Mouse (Mus musculus): ENCODE measurements at regions not wholly inside any gene's neighbourhood (a gene's known extent, or its start where the extent isn't known, plus 50 kb on each side); places are given as distances from the start of the nearest gene placed in this dataset.

GRCm38 (mm10) chr13:107703736-107704135 is 340.5 kb upstream of the Smim15 start:
- no peak for DNase-seq (ENCODE audit: low spot score)

- DNase-seq (ENCODE audit: low spot score), result no peak
These were observed 343.7 kb upstream of the Smim15 start for GRCm38 (mm10) chr13:107700268-107701139.

GRCm38 (mm10) chr13:107699251-107699650 is 345.0 kb upstream of the Smim15 start:
- no peak for DNase-seq (ENCODE audit: low spot score)

DNA sequence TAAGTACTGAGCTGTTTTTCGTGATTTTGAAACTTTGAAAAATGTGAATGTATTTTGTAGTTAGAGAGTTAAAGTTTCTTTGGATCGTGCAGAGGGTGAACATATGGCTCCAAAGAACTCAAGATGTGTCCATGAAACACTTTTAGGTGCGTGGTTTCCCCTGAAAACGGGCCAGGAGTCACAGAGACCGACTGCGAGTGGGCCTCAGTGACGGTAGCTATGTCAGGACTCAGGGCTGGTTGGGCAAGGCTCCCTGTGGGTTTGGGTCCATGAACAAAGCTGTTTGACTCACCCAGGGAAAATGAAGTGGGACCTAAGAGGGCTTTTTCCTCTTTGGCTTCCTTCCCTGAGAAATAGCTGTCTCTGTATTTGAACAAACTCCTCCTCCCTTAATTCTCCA is 345.9 kb upstream of the Smim15 start:
- no peak for DNase-seq (ENCODE audit: low spot score)

- no peak for DNase-seq (ENCODE audit: low spot score)
These were observed 352.0 kb upstream of the Smim15 start for GRCm38 (mm10) chr13:107692123-107692830.

DNA sequence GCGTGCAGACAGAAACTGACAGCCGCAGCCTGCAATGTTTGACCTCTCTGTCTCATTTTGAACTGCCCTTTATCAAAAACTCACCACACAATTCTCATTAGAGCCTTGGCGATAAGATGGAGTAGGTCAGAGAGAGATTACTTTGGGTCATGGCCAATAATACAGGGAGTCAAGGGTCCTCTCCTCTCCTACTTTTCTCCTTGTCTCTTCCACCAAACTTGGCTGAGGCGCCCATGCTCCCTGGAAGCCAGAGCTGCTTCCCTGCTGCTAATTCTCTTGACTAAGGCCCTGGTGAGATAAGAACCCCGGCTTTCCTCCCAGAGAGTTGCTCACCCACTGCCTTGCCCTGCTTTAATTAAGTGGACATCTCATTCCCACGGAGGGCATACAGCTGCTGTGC is 355.3 kb upstream of the Smim15 start:
- no peak for DNase-seq (ENCODE audit: low spot score)

GRCm38 (mm10) chr13:107685231-107685630 is 359.0 kb upstream of the Smim15 start:
- no peak for DNase-seq (ENCODE audit: low spot score)

DNA sequence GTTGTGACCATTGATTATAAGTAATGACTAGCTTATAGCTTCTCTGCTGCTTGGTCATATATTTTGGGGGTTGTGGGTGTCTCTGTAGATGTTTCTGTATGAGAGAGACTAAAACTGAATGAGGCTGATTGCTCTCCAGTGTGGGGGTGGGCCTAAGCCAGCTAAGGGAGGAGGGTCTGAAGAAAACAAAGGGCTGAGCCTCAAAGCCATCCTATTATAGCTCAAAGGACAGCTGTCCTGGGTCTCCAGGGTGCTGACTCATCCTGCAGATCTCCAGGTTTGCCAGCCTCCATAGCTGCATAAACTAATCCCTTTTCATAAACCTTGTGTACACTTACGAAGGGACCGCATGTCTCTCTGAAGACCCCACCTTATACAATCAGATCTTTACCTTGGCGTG is 360.3 kb upstream of the Smim15 start:
- no peak for DNase-seq (ENCODE audit: low spot score)

DNA sequence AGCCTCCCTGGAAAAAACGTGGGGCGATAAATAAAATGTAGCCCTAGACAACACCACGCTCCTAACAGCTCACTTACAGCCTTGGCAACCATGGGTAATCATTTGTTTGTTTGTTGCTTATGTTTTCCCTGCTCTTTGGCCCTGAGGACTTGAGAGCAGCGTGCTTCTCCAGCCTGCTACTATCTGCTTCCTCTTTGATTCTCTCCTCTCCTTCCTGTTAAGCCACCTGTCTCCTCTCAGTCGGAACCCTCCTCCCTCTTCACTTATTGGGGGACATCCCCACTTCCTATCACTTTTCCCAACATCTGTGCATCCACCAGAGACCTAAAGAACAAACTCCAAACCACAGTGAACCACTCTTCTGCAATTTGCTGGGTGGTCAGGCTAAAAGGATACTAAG is 362.5 kb upstream of the Smim15 start:
- DNase-seq (ENCODE audit: low spot score), result no peak

DNA sequence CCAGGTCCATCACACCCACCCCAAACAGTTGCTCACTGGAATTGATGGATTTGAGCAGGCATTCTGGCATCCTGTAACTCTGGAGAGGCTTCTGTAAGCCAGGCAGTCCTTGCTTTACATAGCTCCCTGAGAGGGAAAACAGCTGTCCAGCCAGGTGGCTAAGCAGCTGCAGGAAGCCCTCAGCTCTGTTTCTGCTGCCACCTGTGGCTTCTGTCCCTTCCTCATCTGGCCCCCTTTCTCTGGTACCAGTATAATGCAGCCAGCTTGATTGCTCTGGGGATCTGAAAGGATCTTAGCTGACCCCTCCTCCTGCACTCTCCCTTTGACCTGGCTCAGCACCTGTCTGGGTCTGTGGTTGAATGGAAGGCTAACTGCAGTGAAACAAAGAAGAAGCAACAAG is 365.4 kb upstream of the Smim15 start:
- DNase-seq (ENCODE audit: low spot score), result peak; percentile 14

- DNase-seq (ENCODE audit: low spot score), result no peak
These were observed 367.2 kb upstream of the Smim15 start for GRCm38 (mm10) chr13:107677091-107677470.

DNA sequence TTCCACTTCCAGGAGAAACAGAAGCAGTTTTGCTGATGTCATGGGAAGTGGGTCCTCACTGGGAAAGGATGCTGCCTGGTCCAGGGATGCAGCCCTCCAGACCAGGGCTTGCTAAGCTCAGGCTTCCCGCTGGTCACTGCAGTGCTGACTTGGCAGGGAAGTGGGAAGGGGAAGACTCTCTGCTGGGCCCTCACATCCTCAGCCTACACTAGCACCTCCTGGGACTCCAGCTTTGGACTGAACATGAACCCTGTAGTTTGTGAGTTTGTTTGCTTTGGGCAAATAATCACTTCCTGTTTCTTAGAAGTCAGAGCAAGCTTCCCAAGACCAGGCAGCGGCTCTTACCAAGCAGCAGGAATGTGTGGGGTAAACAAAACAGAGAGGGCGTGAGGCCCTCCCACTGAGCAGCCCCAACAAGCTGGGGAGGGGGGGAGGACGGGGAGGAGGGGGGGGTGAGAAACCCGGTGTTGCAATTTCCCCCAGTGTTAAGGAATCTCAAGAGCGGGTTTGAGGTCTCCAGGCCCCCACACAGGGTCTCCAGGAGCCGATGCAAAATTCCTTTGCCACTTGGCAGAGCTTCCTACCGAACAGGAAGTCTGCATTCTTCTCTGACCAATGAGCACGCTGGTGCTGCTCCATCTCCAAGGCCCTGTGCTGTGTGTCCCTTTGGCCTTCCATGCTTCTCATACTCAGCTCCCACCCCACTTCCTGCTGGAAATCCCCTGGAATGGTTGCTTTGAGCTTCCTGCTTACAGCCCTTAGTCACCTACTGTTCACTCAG is 367.7 kb upstream of the Smim15 start:
- DNase-seq (ENCODE audit: low spot score), result no peak

GRCm38 (mm10) chr13:107672166-107672565 is 372.1 kb upstream of the Smim15 start:
- no peak for DNase-seq (ENCODE audit: low spot score)

GRCm38 (mm10) chr13:107668509-107668908 is 375.7 kb upstream of the Smim15 start:
- DNase-seq (ENCODE audit: low spot score), result no peak

DNA sequence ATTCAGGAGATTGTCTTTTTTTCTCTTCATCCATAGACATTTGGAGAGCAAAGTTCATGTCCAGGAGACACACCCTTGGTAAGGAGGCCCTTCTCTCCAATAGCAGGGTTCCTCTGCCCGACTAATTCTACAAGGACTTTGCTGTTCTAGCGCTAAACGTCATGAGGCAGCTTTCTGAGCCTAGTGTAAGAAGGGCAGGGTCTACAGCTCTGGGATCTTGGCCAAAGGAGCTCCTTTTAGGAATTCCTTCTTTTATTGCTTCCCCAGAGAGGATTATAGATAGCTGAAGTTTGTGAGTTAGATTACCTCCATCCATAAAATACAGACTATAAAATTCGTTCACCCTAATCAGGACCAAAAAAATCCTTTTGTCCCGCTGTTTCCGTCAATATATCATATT is 378.5 kb upstream of the Smim15 start:
- DNase-seq (ENCODE audit: low spot score), result no peak

GRCm38 (mm10) chr13:107664197-107664596 is 380.0 kb upstream of the Smim15 start:
- DNase-seq (ENCODE audit: low spot score), result no peak

GRCm38 (mm10) chr13:107663745-107664144 is 380.5 kb upstream of the Smim15 start:
- no peak for DNase-seq (ENCODE audit: low spot score)

DNA sequence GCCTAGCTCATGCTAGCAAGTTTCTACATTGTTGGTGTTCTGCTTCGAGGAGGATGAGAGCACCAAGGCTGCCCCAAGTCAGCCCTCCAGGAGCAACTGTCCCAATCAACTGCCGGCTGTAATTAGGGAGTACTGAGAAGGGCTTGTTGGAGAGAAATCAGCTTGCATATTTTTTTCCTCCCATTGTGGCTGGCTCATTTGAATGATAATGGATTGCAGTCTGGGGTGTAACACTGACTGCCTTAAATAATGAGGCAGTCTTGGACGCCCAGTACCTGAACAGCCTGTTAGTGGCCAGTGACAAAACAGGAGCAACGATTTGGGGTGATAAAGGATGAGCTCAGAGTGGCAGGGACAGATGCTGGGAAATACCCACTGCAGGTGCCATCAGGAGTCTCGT is 382.8 kb upstream of the Smim15 start:
- DNase-seq (ENCODE audit: low spot score), result no peak

- DNase-seq (ENCODE audit: low spot score), result peak; percentile 39
These were observed 398.2 kb upstream of the Smim15 start for GRCm38 (mm10) chr13:107645865-107646645.

DNA sequence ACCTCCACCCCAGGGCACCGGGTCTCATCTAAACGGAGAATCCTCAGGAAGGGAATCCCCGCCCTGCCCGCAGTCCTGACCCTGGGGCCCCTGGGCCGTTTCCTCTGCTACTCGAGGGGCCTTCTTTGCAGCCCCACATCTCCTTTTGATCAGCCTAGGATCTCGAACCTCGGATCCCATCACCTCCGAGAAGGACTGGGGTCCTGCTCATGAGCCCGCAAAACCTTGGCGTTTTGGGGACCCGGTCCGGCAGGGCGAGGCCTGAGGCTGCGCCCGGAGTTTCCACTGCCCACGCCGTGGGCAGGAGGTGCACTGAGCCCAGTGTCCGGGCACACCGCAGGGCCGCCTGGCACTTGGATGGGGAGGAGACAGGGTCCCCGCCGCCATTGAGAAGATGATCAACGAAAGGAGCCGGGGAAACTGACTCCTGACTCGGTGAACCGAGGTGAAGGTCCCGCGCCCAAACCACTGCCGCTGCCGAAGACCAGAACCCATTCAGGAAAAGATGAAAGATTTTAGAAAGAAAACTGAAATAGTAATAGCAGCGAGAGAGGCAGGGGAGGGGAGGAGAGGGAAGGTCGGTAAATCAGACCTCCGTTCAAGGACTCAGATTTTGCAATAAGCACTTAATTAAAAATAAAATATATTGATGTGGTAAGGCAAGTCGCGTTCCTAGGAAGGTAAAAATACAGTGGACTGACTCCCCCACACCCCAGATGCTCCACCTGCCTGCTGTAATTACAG is 399.0 kb upstream of the Smim15 start:
- DNase-seq (ENCODE audit: low spot score), result no peak

DNA sequence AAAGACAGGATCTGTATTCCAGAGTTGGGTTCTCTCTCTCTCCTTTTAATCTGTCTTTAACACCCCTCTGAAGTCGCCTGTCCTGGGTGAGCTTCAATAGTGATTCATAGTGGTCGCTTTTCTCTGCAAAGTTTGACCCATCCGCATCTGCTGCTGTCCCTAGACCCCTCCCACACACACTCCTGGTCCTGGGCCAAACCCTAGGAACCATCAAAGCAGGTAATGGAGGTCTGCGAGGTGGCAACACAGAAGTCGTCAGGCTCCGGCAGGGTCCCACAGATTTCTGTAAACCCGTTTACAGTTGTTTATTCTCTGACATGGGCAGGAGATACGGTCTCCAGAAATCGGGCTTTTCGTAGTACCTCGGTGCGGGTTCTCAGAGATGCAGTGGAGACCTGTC is 399.5 kb upstream of the Smim15 start:
- no peak for DNase-seq (ENCODE audit: low spot score)

Measured in thymus, postnatal 0 days (tissue).